Comparison of ENCODE assay signal across 8 mouse cellular contexts in the genomic region with DNA sequence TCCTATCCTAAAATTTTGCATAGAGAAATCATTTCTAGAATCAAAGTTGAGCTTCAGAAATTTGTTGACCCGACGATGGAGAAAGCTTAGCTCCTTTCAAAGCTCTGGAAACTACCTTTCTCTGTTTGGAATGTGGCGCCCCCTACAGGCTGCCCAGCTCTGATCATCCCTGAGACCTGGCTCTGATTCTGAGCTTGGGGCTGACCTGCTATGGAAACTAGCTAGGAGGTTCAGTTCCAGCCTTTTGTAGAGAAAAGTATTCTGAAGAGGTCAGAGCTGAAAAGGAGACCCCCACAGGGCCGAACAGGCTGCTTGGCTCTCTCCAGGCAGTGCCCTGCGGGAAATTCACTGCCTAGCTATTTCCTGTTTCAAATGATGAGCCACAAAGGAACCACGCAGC.
DNase-seq lines count a peak whose midpoint lies in the region; ATAC-seq lines count a peak whose summit lies in the region.

No protein-coding gene starts in this region.

- peak; percentile 40; the same call in 1 of the 2 replicates for ATAC-seq in megakaryocyte progenitor cell, adult 5-6 weeks (replicated peaks; ENCODE audit: poor library complexity)

- DNase-seq in heart, adult 18-20 months, result peak; percentile 12 to 60
- no peak for DNase-seq in heart, adult 11 months
- DNase-seq in B cell, adult 2 months, result peak; percentile 86 to 88
- peak; percentile 47 to 72 for DNase-seq in adrenal gland, postnatal 36 days
- DNase-seq in forelimb bud, embryonic 11.5 days (ENCODE audit: low read depth, low spot score), result peak; percentile 72
- peak; percentile 65 to 70 for DNase-seq in layer of hippocampus, postnatal 36 days
- peak; percentile 29 for DNase-seq in testis, postnatal 14 days (ENCODE audit: low spot score)
